Mouse (Mus musculus) C2C12 (cell line): ENCODE measurements around the gene Fyn.

Source experiments
- CEBPB ChIP-seq: IDR thresholded peaks from one replicate; pipeline ENCODE4 v1.6.1; 2011; ENCODE audit warnings: low read depth, mild to moderate bottlenecking, control low read depth, moderate library complexity
- CTCF ChIP-seq: IDR thresholded peaks from one replicate; pipeline ENCODE4 v1.5.1; 2011; ENCODE audit not compliant: control insufficient read depth, insufficient read depth, insufficient read length

DNA sequence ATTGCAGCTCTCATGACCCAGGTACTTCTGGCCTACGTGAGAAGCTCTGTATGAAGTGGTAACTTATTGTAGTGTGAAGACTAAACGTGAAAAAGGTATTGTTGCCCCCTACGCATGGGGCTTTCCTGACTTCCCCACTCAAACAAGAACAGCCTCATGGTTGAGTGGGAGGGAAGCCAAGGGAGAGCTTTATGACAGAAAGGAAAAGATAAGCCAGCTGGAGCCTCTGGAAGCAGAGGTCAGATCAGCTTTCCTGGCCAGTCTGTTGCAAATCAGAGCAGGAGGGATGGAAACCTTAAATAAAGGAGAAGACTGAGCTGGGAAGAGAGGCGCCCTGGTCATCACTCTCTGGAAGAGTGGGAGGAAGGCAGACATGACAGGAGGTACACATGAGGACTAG is 200.3 kb downstream of the Fyn start:
- no peak for TF ChIP-seq CTCF
- no peak for TF ChIP-seq CEBPB
